Mouse (Mus musculus) bone marrow macrophage, adult 2 months (primary cell): ENCODE results near the gene Cyp11a1.

Experiments
- CTCF ChIP-seq: IDR thresholded peaks from 2 replicates; pipeline ENCODE4 v1.5.1; 2012; ENCODE audit warnings: low read depth, mild to moderate bottlenecking, low read length, moderate library complexity
- POLR2A ChIP-seq: IDR thresholded peaks from 2 replicates; pipeline ENCODE4 v1.6.1; 2012; ENCODE audit warnings: mild to moderate bottlenecking, low read depth, low read length, borderline replicate concordance

GRCm38 (mm10) chr9:58040977-58041376, 34.8 kb downstream of the Cyp11a1 start:
- no peak for TF ChIP-seq CTCF
- TF ChIP-seq POLR2A, result no peak
